Mouse (Mus musculus): ENCODE results near the gene Defb45. TPM values are rescaled to one million over a fixed set of nuclear protein-coding genes. Genes with fewer than 3 reads are reported as not detected.

Gene Defb45
- polyA plus RNA-seq, 1 experiment: not detected

- TF ChIP-seq POLR2A (IDR thresholded peaks at IDR 0.05; ENCODE audit: borderline replicate concordance, control insufficient read depth, low read depth, low read length) (no peak), CTCF (IDR thresholded peaks at IDR 0.05; ENCODE audit: control insufficient read depth, insufficient read depth, low read length) (no peak)
- 88% methylated on average over 6 of the region's 6 CpGs for WGBS
- Histone ChIP-seq H3K27ac (ENCODE audit: control insufficient read depth, insufficient read depth, low read depth, low read length, poor library complexity) (no peak overlapping the region), H3K4me1 (ENCODE audit: control insufficient read depth, insufficient read depth, low read length) (no peaks in the 10 kb centered on the region), H3K4me3 (replicated peaks; ENCODE audit: control insufficient read depth, low read depth, low read length) (no peak overlapping the region)
Measured at GRCm38 (mm10) chr2:152629904-152630303, 30.7 kb upstream of the Defb45 start.

- Histone ChIP-seq H3K4me1 (ENCODE audit: control insufficient read depth, insufficient read depth, low read length) (no peaks in the 10 kb centered on the region), H3K27ac (ENCODE audit: control insufficient read depth, insufficient read depth, low read depth, low read length, poor library complexity) (no peak overlapping the region), H3K4me3 (replicated peaks; ENCODE audit: control insufficient read depth, low read depth, low read length) (no peak overlapping the region)
- 44% methylated on average over 3 of the region's 3 CpGs for WGBS
- TF ChIP-seq POLR2A (IDR thresholded peaks at IDR 0.05; ENCODE audit: borderline replicate concordance, control insufficient read depth, low read depth, low read length): no peak
- TF ChIP-seq CTCF (IDR thresholded peaks at IDR 0.05; ENCODE audit: control insufficient read depth, insufficient read depth, low read length): no peak
Measured at GRCm38 (mm10) chr2:152629239-152629638, 30.0 kb upstream of the Defb45 start.

- H3K4me1 ChIP-seq (ENCODE audit: control insufficient read depth, insufficient read depth, low read length): no peaks in the 10 kb centered on the region
- H3K4me3 ChIP-seq (replicated peaks; ENCODE audit: control insufficient read depth, low read depth, low read length): no peak overlapping the region
- no peak overlapping the region; the same call in 1 of the 2 replicates for H3K27ac ChIP-seq (ENCODE audit: control insufficient read depth, insufficient read depth, low read depth, low read length, poor library complexity)
- 69% methylated on average over 17 of the region's 17 CpGs for WGBS
- no peak for TF ChIP-seq CTCF (IDR thresholded peaks at IDR 0.05; ENCODE audit: control insufficient read depth, insufficient read depth, low read length)
- TF ChIP-seq POLR2A (IDR thresholded peaks at IDR 0.05; ENCODE audit: borderline replicate concordance, control insufficient read depth, low read depth, low read length): no peak
Measured at GRCm38 (mm10) chr2:152628066-152628465, 28.9 kb upstream of the Defb45 start.

- no peak for TF ChIP-seq POLR2A (IDR thresholded peaks at IDR 0.05; ENCODE audit: borderline replicate concordance, control insufficient read depth, low read depth, low read length)
- Histone ChIP-seq H3K4me1 (ENCODE audit: control insufficient read depth, insufficient read depth, low read length) (no peaks in the 10 kb centered on the region), H3K4me3 (replicated peaks; ENCODE audit: control insufficient read depth, low read depth, low read length) (peak within 1 kb of the TSS; percentile 34), H3K27ac (ENCODE audit: control insufficient read depth, insufficient read depth, low read depth, low read length, poor library complexity) (no peak within 1 kb of the TSS)
- WGBS: 3% methylated on average over 59 of the region's 59 CpGs
Measured at GRCm38 (mm10) chr2:152626774-152627591, 27.8 kb upstream of the Defb45 start, which contains the start of gene Rem1. TSS of gene Rem1 (plus strand) at chr2:152626951.

- WGBS: 15% methylated on average over 1 of the region's 1 CpGs
- no peaks in the 10 kb centered on the region; the same call in 1 of the 2 replicates for H3K4me1 ChIP-seq (ENCODE audit: control insufficient read depth, insufficient read depth, low read length)
- no peak overlapping the region for H3K27ac ChIP-seq (ENCODE audit: control insufficient read depth, insufficient read depth, low read depth, low read length, poor library complexity)
- TF ChIP-seq POLR2A (IDR thresholded peaks at IDR 0.05; ENCODE audit: borderline replicate concordance, control insufficient read depth, low read depth, low read length): no peak
- no peak for TF ChIP-seq CTCF (IDR thresholded peaks at IDR 0.05; ENCODE audit: control insufficient read depth, insufficient read depth, low read length)
- H3K4me3 ChIP-seq (replicated peaks; ENCODE audit: control insufficient read depth, low read depth, low read length): no peak overlapping the region
Measured at GRCm38 (mm10) chr2:152625256-152625655, 26.1 kb upstream of the Defb45 start.

- 77% methylated on average over 2 of the region's 2 CpGs for WGBS
- Histone ChIP-seq H3K4me3 (replicated peaks; ENCODE audit: control insufficient read depth, low read depth, low read length) (no peak overlapping the region), H3K27ac (ENCODE audit: control insufficient read depth, insufficient read depth, low read depth, low read length, poor library complexity) (no peak overlapping the region), H3K4me1 (ENCODE audit: control insufficient read depth, insufficient read depth, low read length) (no peaks in the 10 kb centered on the region; the same call in 1 of the 2 replicates)
- no peak for TF ChIP-seq POLR2A (IDR thresholded peaks at IDR 0.05; ENCODE audit: borderline replicate concordance, control insufficient read depth, low read depth, low read length)
- TF ChIP-seq CTCF (IDR thresholded peaks at IDR 0.05; ENCODE audit: control insufficient read depth, insufficient read depth, low read length): no peak
Measured at GRCm38 (mm10) chr2:152624566-152624965, 25.4 kb upstream of the Defb45 start.

GRCm38 (mm10) chr2:152622953-152623352 lies 23.8 kb upstream of the Defb45 start, which contains the start of gene Defb25:
TSS of gene Defb25 (minus strand) at chr2:152623053.
- 84% methylated on average over 7 of the region's 7 CpGs for WGBS
- no peak for TF ChIP-seq CTCF (IDR thresholded peaks at IDR 0.05; ENCODE audit: control insufficient read depth, insufficient read depth, low read length)
- TF ChIP-seq POLR2A (IDR thresholded peaks at IDR 0.05; ENCODE audit: borderline replicate concordance, control insufficient read depth, low read depth, low read length): no peak
- Histone ChIP-seq H3K4me3 (replicated peaks; ENCODE audit: control insufficient read depth, low read depth, low read length) (no peak within 1 kb of the TSS), H3K27ac (ENCODE audit: control insufficient read depth, insufficient read depth, low read depth, low read length, poor library complexity) (no peak within 1 kb of the TSS), H3K4me1 (ENCODE audit: control insufficient read depth, insufficient read depth, low read length) (no peaks in the 10 kb centered on the region; the same call in 1 of the 2 replicates)

- WGBS: 61% methylated on average over 13 of the region's 13 CpGs
- no peak for TF ChIP-seq POLR2A (IDR thresholded peaks at IDR 0.05; ENCODE audit: borderline replicate concordance, control insufficient read depth, low read depth, low read length)
- TF ChIP-seq CTCF (IDR thresholded peaks at IDR 0.05; ENCODE audit: control insufficient read depth, insufficient read depth, low read length): no peak
- Histone ChIP-seq H3K27ac (ENCODE audit: control insufficient read depth, insufficient read depth, low read depth, low read length, poor library complexity) (no peak overlapping the region), H3K4me1 (ENCODE audit: control insufficient read depth, insufficient read depth, low read length) (no peaks in the 10 kb centered on the region; the same call in 1 of the 2 replicates), H3K4me3 (replicated peaks; ENCODE audit: control insufficient read depth, low read depth, low read length) (no peak overlapping the region)
Measured at GRCm38 (mm10) chr2:152622151-152622550, 23.0 kb upstream of the Defb45 start.

Measured in bone marrow, adult 2 months (tissue).